Mouse (Mus musculus) olfactory bulb, adult 2 months (tissue): ENCODE results near the gene Eme1. TPM values are rescaled to one million over a fixed set of nuclear protein-coding genes. Genes with fewer than 3 reads are reported as not detected.
"Not testable (repeated sequence)": the region's sequence is repeated elsewhere in the genome, so short reads cannot be mapped to it uniquely, and the experiment has no call there.

Experiments
- H3K27ac ChIP-seq: fragments of 200-500 bp; 2 replicates; pipeline ENCODE4 v1.5.1; 2012; ENCODE audit warnings: low read depth, low read length; ENCODE audit not compliant: insufficient read depth
- H3K4me1 ChIP-seq: fragments of 200-500 bp; 2 replicates; pipeline ENCODE4 v1.6.1; 2012; ENCODE audit warnings: low read length; ENCODE audit not compliant: control insufficient read depth, insufficient read depth
- H3K4me3 ChIP-seq: fragments of 200-500 bp; 2 replicates; pipeline ENCODE4 v1.5.1; 2012; ENCODE audit warnings: mild to moderate bottlenecking, low read depth, low read length, moderate library complexity; ENCODE audit not compliant: insufficient read depth
- CTCF ChIP-seq: fragments of 200-500 bp; IDR thresholded peaks from 2 replicates; pipeline ENCODE4 v1.5.1; 2012; ENCODE audit warnings: low read depth, mild to moderate bottlenecking, low read length, moderate library complexity; ENCODE audit not compliant: insufficient read depth
- POLR2A ChIP-seq: fragments of 200-500 bp; IDR thresholded peaks from 2 replicates; pipeline ENCODE4 v1.6.1; 2012; ENCODE audit warnings: mild to moderate bottlenecking, low read depth, low read length, moderate library complexity; ENCODE audit not compliant: insufficient read depth
- WGBS: fragments of 180-500 bp; shearing (Covaris S2); methylation state at CpG from one replicate; pipeline ENCODE4 v1.1.7; 2018; 5-methylcytosine and 5-hydroxymethylcytosine counted together
- polyA plus RNA-seq: library from polyadenylated mRNA; stranded (reverse); fragments of >200 nt; gene quantifications from 2 replicates; pipeline ENCODE4 v1.2.4, GENCODE M21; 2012; ENCODE audit warnings: low replicate concordance; ENCODE audit not compliant: missing spikeins, insufficient read depth, insufficient read length

Eme1 gene
- polyA plus RNA-seq, 1 experiment, result not detected

DNA sequence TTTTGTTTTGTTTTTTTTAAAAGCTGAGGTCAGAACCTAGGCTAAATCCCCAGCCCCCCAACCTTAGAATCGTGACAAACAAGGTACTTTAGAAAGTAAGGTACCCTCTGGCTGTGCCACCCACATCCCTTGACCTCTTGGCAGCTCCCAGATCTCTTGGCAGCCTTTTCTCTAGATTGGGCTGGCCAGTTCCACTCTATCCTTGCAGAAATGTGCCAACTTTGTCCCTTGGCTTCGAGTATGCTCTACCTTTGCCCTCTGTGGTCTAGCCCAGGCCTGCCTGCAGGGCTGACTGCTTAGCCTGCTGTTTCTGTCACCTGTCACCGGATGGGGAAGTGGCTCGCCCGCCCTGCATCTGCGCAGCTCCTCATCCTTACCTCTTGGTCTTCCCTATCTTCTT lies 11.5 kb upstream of the Eme1 start:
- Histone ChIP-seq H3K4me1 (no peaks in the 10 kb centered on the region), H3K27ac (no peak overlapping the region), H3K4me3 (no peak overlapping the region)
- 83% methylated on average over 6 of the region's 6 CpGs for WGBS
- TF ChIP-seq CTCF (no peak), POLR2A (no peak)

DNA sequence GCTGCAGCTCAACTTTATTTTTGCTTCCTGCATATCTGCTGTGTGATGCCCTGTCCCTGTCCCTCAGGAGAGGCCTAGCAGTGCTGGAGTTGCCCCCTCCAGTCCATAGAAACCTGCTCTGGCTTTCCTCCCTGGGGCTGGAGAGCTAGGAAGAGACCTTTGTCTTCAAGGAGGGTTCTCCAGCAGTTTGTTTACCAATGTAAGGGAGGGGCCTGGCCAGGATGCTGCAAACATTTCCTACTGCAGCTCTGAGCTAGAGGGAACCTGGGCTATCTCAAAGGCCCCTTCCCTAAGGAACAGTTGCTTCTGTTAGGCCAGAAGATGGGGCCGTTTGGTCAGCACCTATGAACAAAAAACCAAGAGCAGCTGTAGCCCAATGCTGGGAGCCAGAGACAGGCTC lies 7.6 kb upstream of the Eme1 start:
- TF ChIP-seq POLR2A (no peak), CTCF (no peak)
- peaks cover 6% of the 10 kb centered on the region; the same call in 1 of the 2 replicates for H3K4me1 ChIP-seq
- H3K27ac ChIP-seq, result no peak overlapping the region
- 68% methylated on average over 1 of the region's 1 CpGs for whole genome bisulfite sequencing
- H3K4me3 ChIP-seq, result no peak overlapping the region

DNA sequence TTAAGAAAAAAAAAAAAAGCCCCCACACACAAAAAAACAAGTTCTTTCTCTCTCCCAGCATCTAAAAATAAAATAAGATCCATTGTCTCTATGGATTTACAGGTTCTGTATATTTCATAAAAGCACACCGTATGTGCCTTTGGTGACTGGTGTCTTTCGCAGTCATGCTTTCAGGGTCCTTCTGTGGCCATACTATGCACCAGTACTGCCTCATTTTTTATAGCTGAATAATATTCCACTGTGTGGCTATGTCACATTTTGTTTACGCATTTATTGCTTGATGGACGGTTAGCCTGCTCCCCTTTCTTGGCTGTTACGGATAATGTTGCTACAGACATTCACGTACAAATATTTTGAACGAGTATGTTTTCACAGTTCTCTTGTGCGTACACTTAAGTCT lies 791 bp downstream of the Eme1 start:
- no peak for TF ChIP-seq POLR2A
- TF ChIP-seq CTCF, result no peak

GRCm38 (mm10) chr11:94651241-94651640 lies 2.5 kb downstream of the Eme1 start:
- 98% methylated on average over 7 of the region's 7 CpGs for WGBS
- not testable (repeated sequence) for H3K4me3 ChIP-seq, H3K27ac ChIP-seq, H3K4me1 ChIP-seq

More for the DNA sequence above, 791 bp downstream of the Eme1 start:
- no peak overlapping the region for H3K4me3 ChIP-seq
- H3K27ac ChIP-seq, result no peak overlapping the region
- 48% methylated on average over 8 of the region's 8 CpGs for WGBS
- H3K4me1 ChIP-seq, result peaks cover 10% of the 10 kb centered on the region

GRCm38 (mm10) chr11:94646457-94646856 lies 7.3 kb downstream of the Eme1 start:
- no peaks in the 10 kb centered on the region for H3K4me1 ChIP-seq
- H3K27ac ChIP-seq, result no peak overlapping the region
- WGBS, result 95% methylated on average over 4 of the region's 4 CpGs
- TF ChIP-seq CTCF (no peak), POLR2A (no peak)
- H3K4me3 ChIP-seq, result no peak overlapping the region

GRCm38 (mm10) chr11:94644461-94645219 lies 9.1 kb downstream of the Eme1 start:
- WGBS, result 73% methylated on average over 8 of the region's 8 CpGs
- Histone ChIP-seq H3K4me1 (no peaks in the 10 kb centered on the region), H3K4me3 (no peak overlapping the region), H3K27ac (no peak overlapping the region)
- TF ChIP-seq CTCF, result no peak

- H3K27ac ChIP-seq, result no peak overlapping the region
- no peak overlapping the region for H3K4me3 ChIP-seq
- 84% methylated on average over 5 of the region's 5 CpGs for WGBS
- peaks cover 10% of the 10 kb centered on the region for H3K4me1 ChIP-seq
- TF ChIP-seq POLR2A (no peak), CTCF (no peak)
Observed at GRCm38 (mm10) chr11:94634431-94634830, 19.3 kb downstream of the Eme1 start.

GRCm38 (mm10) chr11:94632988-94633387 lies 20.8 kb downstream of the Eme1 start:
- TF ChIP-seq POLR2A (no peak), CTCF (no peak)
- 81% methylated on average over 8 of the region's 8 CpGs for WGBS
- H3K4me3 ChIP-seq, result no peak overlapping the region
- peaks cover 10% of the 10 kb centered on the region for H3K4me1 ChIP-seq
- no peak overlapping the region for H3K27ac ChIP-seq

DNA sequence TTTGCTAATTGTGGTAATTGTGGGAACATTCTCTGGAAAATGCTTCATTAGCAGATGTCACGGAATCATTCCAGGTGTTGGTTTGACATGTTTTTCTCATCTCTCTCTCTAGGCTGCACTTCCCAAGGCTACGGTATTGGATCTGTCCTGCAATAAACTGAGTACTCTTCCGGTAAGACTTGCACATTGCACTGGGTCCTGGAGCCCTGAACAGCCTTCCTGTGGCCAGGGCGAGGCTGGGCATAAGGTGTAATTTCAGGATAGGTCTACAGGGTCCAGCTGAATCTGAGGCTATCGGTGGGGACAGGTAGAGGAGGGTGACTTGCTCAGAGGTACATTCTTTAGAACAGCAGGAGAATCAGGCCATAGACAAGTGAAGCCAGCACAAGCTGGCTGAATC lies 21.8 kb downstream of the Eme1 start:
- WGBS, result 93% methylated on average over 5 of the region's 5 CpGs
- no peak overlapping the region for H3K4me3 ChIP-seq
- no peak overlapping the region for H3K27ac ChIP-seq
- TF ChIP-seq POLR2A (no peak), CTCF (no peak)
- peaks cover 10% of the 10 kb centered on the region for H3K4me1 ChIP-seq

DNA sequence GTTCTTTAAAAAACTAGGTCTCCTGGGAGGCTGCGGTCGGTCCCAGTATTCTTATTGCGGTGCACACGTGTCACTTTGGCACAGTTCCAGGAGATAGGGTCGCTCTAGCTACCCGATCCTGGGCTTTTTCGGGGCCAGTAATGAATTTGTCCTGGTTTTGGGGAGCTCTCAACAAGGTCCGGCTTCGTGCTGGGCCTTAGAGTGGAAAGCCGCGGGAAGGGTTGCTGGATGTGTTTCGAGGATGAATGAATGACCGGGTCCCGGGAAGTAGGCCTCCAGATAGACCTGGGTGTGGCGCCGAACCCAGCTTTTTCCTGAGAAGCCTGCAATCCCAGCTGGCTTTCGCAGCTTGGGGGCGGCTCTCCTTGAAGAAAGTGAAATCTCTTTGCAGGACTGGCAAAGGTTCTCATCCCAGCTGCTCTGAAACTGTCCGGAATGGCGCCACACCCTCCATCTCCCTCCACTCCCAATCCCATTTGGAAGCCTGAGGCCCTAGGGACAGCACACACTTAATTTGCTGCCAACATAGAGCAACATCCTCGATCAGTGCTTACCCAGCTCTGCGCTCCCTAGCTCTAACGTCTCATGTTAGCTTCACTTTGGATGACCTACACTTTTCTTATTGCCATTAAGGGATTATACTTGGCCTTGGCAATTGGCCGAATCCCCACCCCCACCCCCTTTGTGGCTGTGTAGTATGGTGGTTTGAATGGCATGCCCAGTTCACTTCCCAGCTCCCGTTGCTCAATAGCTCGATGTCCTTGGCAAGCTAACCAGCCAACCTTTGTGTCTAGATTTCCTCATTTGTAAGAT lies 23.4 kb downstream of the Eme1 start:
- WGBS, result 4% methylated on average over 26 of the region's 26 CpGs
- Histone ChIP-seq H3K27ac (no peak overlapping the region), H3K4me1 (peaks cover 10% of the 10 kb centered on the region), H3K4me3 (peak overlapping the region; percentile 69)
- TF ChIP-seq POLR2A (no peak), CTCF (no peak)
